Mouse (Mus musculus): ENCODE measurements around the gene Sdccag8. TPM values are rescaled to one million over a fixed set of nuclear protein-coding genes. Genes with fewer than 3 reads are reported as not detected.

Sdccag8 gene
- total and polyA plus RNA-seq, 2 experiments from 2014 or later, result 5.9 to 8.1 TPM

GRCm38 (mm10) chr1:177013776-177014175 lies 199.3 kb downstream of the Sdccag8 start:
- TF ChIP-seq EP300 (IDR thresholded peaks at IDR 0.05; ENCODE audit: low read depth) (no peak), CTCF (IDR thresholded peaks at IDR 0.05; ENCODE audit: low read depth) (no peak)

GRCm38 (mm10) chr1:177014346-177014745 lies 199.9 kb downstream of the Sdccag8 start:
- Histone ChIP-seq H3K9ac (replicated peaks; ENCODE audit: low read depth, low read length) (no peak overlapping the region), H3K27ac (ENCODE audit: low read depth) (0 out of 2 replicates have a peak overlapping the region, but pooled peaks have one; percentile 18), H3K4me3 (ENCODE audit: low read depth, low read length) (no peak overlapping the region), H3K27me3 (ENCODE audit: control insufficient read depth, insufficient read depth, low read length) (no peaks in the 10 kb centered on the region), H3K4me1 (ENCODE audit: control insufficient read depth, insufficient read depth) (no peaks in the 10 kb centered on the region), H3K36me3 (replicated peaks; ENCODE audit: control insufficient read depth, insufficient read depth, low read length) (0 out of 2 replicates have a peak, but pooled peaks cover 4% of the 10 kb centered on the region), H3K9me3 (replicated peaks; ENCODE audit: control insufficient read depth, low read length) (no peaks in the 10 kb centered on the region), H3K4me2 (ENCODE audit: low read depth, low read length) (no peak overlapping the region)
- ATAC-seq (ENCODE audit: insufficient read depth, low read depth) (peak; percentile 30), DNase-seq (ENCODE audit: low spot score) (no peak)
- TF ChIP-seq CTCF (IDR thresholded peaks at IDR 0.05; ENCODE audit: low read depth) (no peak), EP300 (IDR thresholded peaks at IDR 0.05; ENCODE audit: low read depth) (no peak)
- WGBS, result 59% methylated on average over 2 of the region's 2 CpGs

More at GRCm38 (mm10) chr1:177013776-177014175, 199.3 kb downstream of the Sdccag8 start:
- Histone ChIP-seq H3K4me2 (ENCODE audit: low read depth, low read length) (no peak overlapping the region), H3K27me3 (ENCODE audit: control insufficient read depth, insufficient read depth, low read length) (no peaks in the 10 kb centered on the region), H3K9ac (replicated peaks; ENCODE audit: low read depth, low read length) (no peak overlapping the region), H3K27ac (ENCODE audit: low read depth) (no peak overlapping the region; the same call in 1 of the 2 replicates), H3K9me3 (replicated peaks; ENCODE audit: control insufficient read depth, low read length) (no peaks in the 10 kb centered on the region), H3K4me1 (ENCODE audit: control insufficient read depth, insufficient read depth) (no peaks in the 10 kb centered on the region), H3K4me3 (ENCODE audit: low read depth, low read length) (no peak overlapping the region), H3K36me3 (replicated peaks; ENCODE audit: control insufficient read depth, insufficient read depth, low read length) (0 out of 2 replicates have a peak, but pooled peaks cover 4% of the 10 kb centered on the region)
- no peak for ATAC-seq (ENCODE audit: insufficient read depth, low read depth)
- WGBS, result 54% methylated on average over 3 of the region's 3 CpGs
- no peak for DNase-seq (ENCODE audit: low spot score)

- WGBS, result 34% methylated on average over 6 of the region's 6 CpGs
Measured at GRCm38 (mm10) chr1:177014921-177015439, 200.5 kb downstream of the Sdccag8 start.

GRCm38 (mm10) chr1:177015917-177016316 lies 201.5 kb downstream of the Sdccag8 start:
- no peak for DNase-seq (ENCODE audit: low spot score)
- no peak overlapping the region for H3K9ac ChIP-seq (replicated peaks; ENCODE audit: low read depth, low read length)
- ATAC-seq (ENCODE audit: insufficient read depth, low read depth), result no peak
- peaks cover 14% of the 10 kb centered on the region; the same call in 1 of the 2 replicates for H3K36me3 ChIP-seq (replicated peaks; ENCODE audit: control insufficient read depth, insufficient read depth, low read length)
- TF ChIP-seq CTCF (IDR thresholded peaks at IDR 0.05; ENCODE audit: low read depth) (no peak), EP300 (IDR thresholded peaks at IDR 0.05; ENCODE audit: low read depth) (no peak)
- WGBS, result 41% methylated on average over 3 of the region's 3 CpGs
- H3K4me1 ChIP-seq (ENCODE audit: control insufficient read depth, insufficient read depth), result no peaks in the 10 kb centered on the region
- no peak overlapping the region for H3K27ac ChIP-seq (ENCODE audit: low read depth)
- H3K4me3 ChIP-seq (ENCODE audit: low read depth, low read length), result no peak overlapping the region
- no peaks in the 10 kb centered on the region for H3K9me3 ChIP-seq (replicated peaks; ENCODE audit: control insufficient read depth, low read length)
- H3K27me3 ChIP-seq (ENCODE audit: control insufficient read depth, insufficient read depth, low read length), result no peaks in the 10 kb centered on the region
- no peak overlapping the region for H3K4me2 ChIP-seq (ENCODE audit: low read depth, low read length)

More at GRCm38 (mm10) chr1:177014921-177015439, 200.5 kb downstream of the Sdccag8 start:
- H3K4me2 ChIP-seq (ENCODE audit: low read depth, low read length), result no peak overlapping the region
- no peak overlapping the region for H3K4me3 ChIP-seq (ENCODE audit: low read depth, low read length)
- no peak overlapping the region for H3K9ac ChIP-seq (replicated peaks; ENCODE audit: low read depth, low read length)
- TF ChIP-seq CTCF (IDR thresholded peaks at IDR 0.05; ENCODE audit: low read depth) (no peak), EP300 (IDR thresholded peaks at IDR 0.05; ENCODE audit: low read depth) (no peak)
- peaks cover 9% of the 10 kb centered on the region; the same call in 1 of the 2 replicates for H3K36me3 ChIP-seq (replicated peaks; ENCODE audit: control insufficient read depth, insufficient read depth, low read length)
- DNase-seq (ENCODE audit: low spot score) (no peak), ATAC-seq (ENCODE audit: insufficient read depth, low read depth) (0 out of 2 replicates have a peak, but pooled peaks have one; percentile 13)
- H3K27me3 ChIP-seq (ENCODE audit: control insufficient read depth, insufficient read depth, low read length), result no peaks in the 10 kb centered on the region
- no peaks in the 10 kb centered on the region for H3K4me1 ChIP-seq (ENCODE audit: control insufficient read depth, insufficient read depth)
- H3K27ac ChIP-seq (ENCODE audit: low read depth), result peak overlapping the region; percentile 18; the same call in 1 of the 2 replicates
- no peaks in the 10 kb centered on the region for H3K9me3 ChIP-seq (replicated peaks; ENCODE audit: control insufficient read depth, low read length)

GRCm38 (mm10) chr1:177016729-177017128 lies 202.3 kb downstream of the Sdccag8 start:
- H3K27me3 ChIP-seq (ENCODE audit: control insufficient read depth, insufficient read depth, low read length), result no peaks in the 10 kb centered on the region
- no peak overlapping the region for H3K9ac ChIP-seq (replicated peaks; ENCODE audit: low read depth, low read length)
- no peak for DNase-seq (ENCODE audit: low spot score)
- ATAC-seq (ENCODE audit: insufficient read depth, low read depth), result no peak
- no peaks in the 10 kb centered on the region for H3K4me1 ChIP-seq (ENCODE audit: control insufficient read depth, insufficient read depth)
- no peaks in the 10 kb centered on the region for H3K9me3 ChIP-seq (replicated peaks; ENCODE audit: control insufficient read depth, low read length)
- H3K27ac ChIP-seq (ENCODE audit: low read depth), result no peak overlapping the region
- no peak overlapping the region for H3K4me3 ChIP-seq (ENCODE audit: low read depth, low read length)
- H3K4me2 ChIP-seq (ENCODE audit: low read depth, low read length), result no peak overlapping the region
- WGBS, result 82% methylated on average over 2 of the region's 2 CpGs
- TF ChIP-seq CTCF (IDR thresholded peaks at IDR 0.05; ENCODE audit: low read depth) (no peak), EP300 (IDR thresholded peaks at IDR 0.05; ENCODE audit: low read depth) (no peak)
- peaks cover 14% of the 10 kb centered on the region; the same call in 1 of the 2 replicates for H3K36me3 ChIP-seq (replicated peaks; ENCODE audit: control insufficient read depth, insufficient read depth, low read length)

All from heart, postnatal 0 days (tissue).